8 mouse cellular contexts compared by ENCODE assay signal in the genomic region with DNA sequence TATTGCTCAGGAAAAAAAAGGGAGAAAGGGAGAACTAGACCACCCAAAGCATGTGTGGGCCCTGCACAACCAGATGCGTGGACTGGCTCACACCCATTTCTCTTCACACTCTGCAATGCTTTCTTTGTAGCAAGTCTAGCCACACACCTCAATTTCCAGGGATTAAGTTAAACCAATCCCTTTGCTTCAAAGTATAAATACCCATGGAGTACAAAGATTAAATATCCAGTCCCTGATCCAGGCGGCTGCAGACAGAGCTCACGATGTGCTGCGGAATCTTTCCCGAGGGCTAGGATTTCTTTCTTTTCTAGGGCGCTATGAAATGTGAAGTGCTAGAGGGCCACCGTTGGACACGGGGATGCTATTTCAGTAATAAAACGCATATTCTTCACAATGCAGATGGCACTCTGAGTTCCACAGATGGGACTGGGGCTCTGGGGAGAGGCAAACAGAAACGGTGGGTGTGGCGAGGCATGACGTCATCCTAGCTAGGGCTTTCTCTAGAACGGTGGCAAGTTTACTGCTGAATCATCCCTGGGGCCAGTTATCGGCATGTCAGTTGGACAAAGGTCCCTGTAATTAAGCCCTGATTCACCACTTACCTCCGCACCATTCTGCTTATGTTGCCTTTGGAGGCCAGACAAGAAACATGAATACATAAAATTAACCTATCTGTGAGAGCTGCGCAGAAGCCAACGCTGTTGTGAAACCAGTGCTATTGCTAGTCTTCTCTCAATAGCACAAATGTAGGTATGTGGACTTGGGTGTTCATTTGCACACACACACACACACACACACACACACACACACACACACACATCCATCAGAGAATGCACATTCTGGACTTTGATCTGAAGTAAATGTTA. TPM values are rescaled to one million over a fixed set of nuclear protein-coding genes. Genes with fewer than 3 reads are reported as not detected.
DNase-seq lines count a peak whose midpoint lies in the region; ATAC-seq and TF ChIP-seq lines count a peak whose summit lies in the region.

No protein-coding gene starts in this region.

- no peak overlapping the region for H3K27ac ChIP-seq in lung, embryonic 16.5 days (ENCODE audit: low read length)
- H3K27ac ChIP-seq in hindbrain, embryonic 16.5 days (ENCODE audit: low read depth, low read length) = peak overlapping the region; percentile 59
- H3K27ac ChIP-seq in midbrain, embryonic 11.5 days (ENCODE audit: low read depth, low read length) = no peak overlapping the region

- H3K4me2 ChIP-seq in lung, embryonic 16.5 days (ENCODE audit: low read depth, low read length) = peak overlapping the region; percentile 8; the same call in 1 of the 2 replicates
- H3K4me2 ChIP-seq in hindbrain, embryonic 16.5 days (ENCODE audit: low read length) = 0 out of 2 replicates have a peak overlapping the region, but pooled peaks have one; percentile 16
- H3K4me2 ChIP-seq in midbrain, embryonic 11.5 days = no peak overlapping the region

- H3K4me1 ChIP-seq in lung, embryonic 16.5 days (replicated peaks; ENCODE audit: control insufficient read depth, insufficient read depth, low read length) = no peaks in the 10 kb centered on the region; the same call in 1 of the 2 replicates
- no peaks in the 10 kb centered on the region for H3K4me1 ChIP-seq in lung, adult 2 months (ENCODE audit: control insufficient read depth, insufficient read depth, low read length)
- H3K4me1 ChIP-seq in hindbrain, embryonic 16.5 days (ENCODE audit: control insufficient read depth, insufficient read depth, low read depth, low read length) = peaks cover 4% of the 10 kb centered on the region
- H3K4me1 ChIP-seq in midbrain, embryonic 11.5 days (ENCODE audit: control insufficient read depth, insufficient read depth, low read length) = no peaks in the 10 kb centered on the region

- no peaks in the 10 kb centered on the region; the same call in 1 of the 2 replicates for H3K9me3 ChIP-seq in lung, embryonic 16.5 days (ENCODE audit: control insufficient read depth, low read length)
- no peaks in the 10 kb centered on the region for H3K9me3 ChIP-seq in hindbrain, embryonic 16.5 days (ENCODE audit: control insufficient read depth, low read length)
- H3K9me3 ChIP-seq in midbrain, embryonic 11.5 days (ENCODE audit: control insufficient read depth, low read length) = no peaks in the 10 kb centered on the region

- no peak overlapping the region for H3K4me3 ChIP-seq in lung, embryonic 16.5 days (ENCODE audit: low read length)
- H3K4me3 ChIP-seq in lung, adult 2 months (replicated peaks; ENCODE audit: extremely low read depth, low read depth, low read length) = no peak overlapping the region
- no peak overlapping the region for H3K4me3 ChIP-seq in hindbrain, embryonic 16.5 days (ENCODE audit: low read length)
- H3K4me3 ChIP-seq in midbrain, embryonic 11.5 days (ENCODE audit: low read depth, low read length) = no peak overlapping the region

- TF ChIP-seq CTCF in lung, adult 2 months (IDR thresholded peaks at IDR 0.05; ENCODE audit: insufficient read depth, low read length) = no peak

- no peaks in the 10 kb centered on the region for H3K27me3 ChIP-seq in lung, embryonic 16.5 days (ENCODE audit: control insufficient read depth, insufficient read depth, low read depth, low read length)
- no peaks in the 10 kb centered on the region for H3K27me3 ChIP-seq in hindbrain, embryonic 16.5 days (replicated peaks; ENCODE audit: control insufficient read depth, insufficient read depth, low read length)
- H3K27me3 ChIP-seq in midbrain, embryonic 11.5 days (ENCODE audit: control insufficient read depth, insufficient read depth, low read length) = no peaks in the 10 kb centered on the region

- WGBS in lung, embryonic 16.5 days = 50% methylated on average over 17 of the region's 17 CpGs
- 58% methylated on average over 17 of the region's 17 CpGs for WGBS in lung, adult 2 months
- WGBS in hindbrain, embryonic 16.5 days = 55% methylated on average over 17 of the region's 17 CpGs
- 75% methylated on average over 17 of the region's 17 CpGs for WGBS in midbrain, embryonic 11.5 days

- DNase-seq in lung, adult 2 months = no peak
- DNase-seq in cerebellum, adult 18-20 months = peak; percentile 85 to 93
- DNase-seq in frontal cortex, postnatal 14 days (ENCODE audit: low spot score in 2 of 2) = peak; percentile 75 to 79
- DNase-seq in layer of hippocampus, postnatal 36 days = peak; percentile 82 to 84
- peak; percentile 86 for DNase-seq in midbrain, embryonic 11.5 days (ENCODE audit: low spot score, missing footprints)
- peak; percentile 35 for DNase-seq in urinary bladder, adult 2 months (ENCODE audit: low spot score)

- H3K9ac ChIP-seq in lung, embryonic 16.5 days (ENCODE audit: low read length) = no peak overlapping the region
- H3K9ac ChIP-seq in hindbrain, embryonic 16.5 days (ENCODE audit: low read depth, low read length) = peak overlapping the region; percentile 33; the same call in 1 of the 2 replicates
- H3K9ac ChIP-seq in midbrain, embryonic 11.5 days (ENCODE audit: low read length) = no peak overlapping the region

- no peak for ATAC-seq in lung, embryonic 16.5 days (ENCODE audit: low read depth)
- peak; percentile 47; the same call in 1 of the 2 replicates for ATAC-seq in hindbrain, embryonic 16.5 days
- ATAC-seq in midbrain, embryonic 11.5 days (ENCODE audit: low FRiP score) = peak; percentile 42; the same call in 1 of the 2 replicates

- no peak for TF ChIP-seq POLR2A in lung, adult 2 months (IDR thresholded peaks at IDR 0.05; ENCODE audit: borderline replicate concordance, extremely low read depth, low read depth, low read length)

- no peaks in the 10 kb centered on the region for H3K36me3 ChIP-seq in lung, embryonic 16.5 days (ENCODE audit: control insufficient read depth, insufficient read depth, low read length)
- H3K36me3 ChIP-seq in hindbrain, embryonic 16.5 days (ENCODE audit: control insufficient read depth, insufficient read depth, low read length) = no peaks in the 10 kb centered on the region
- H3K36me3 ChIP-seq in midbrain, embryonic 11.5 days (ENCODE audit: control insufficient read depth, insufficient read depth, low read length) = no peaks in the 10 kb centered on the region

RNA-seq across cellular contexts. Expression of a gene that starts 47.3 kb away (rescaled TPM):
- 415 and 452 TPM in 2 replicates for polyA plus RNA-seq in lung, embryonic 16.5 days (2015; fragmentation: Nextera tagmentation; extraction: Ambion mirVana)
- polyA plus RNA-seq in lung, adult 2 months (2012; rRNA removed) = 25.4 and 27.1 TPM in 2 replicates
- 433 and 435 TPM in 2 replicates for polyA plus RNA-seq in hindbrain, embryonic 16.5 days (2015; fragmentation: Nextera tagmentation; extraction: Ambion mirVana)
- 100 to 1,000 TPM; 262 to 279 TPM for total RNA-seq in layer of hippocampus, postnatal 36 days (2021)
- 423 and 440 TPM in 2 replicates for polyA plus RNA-seq in midbrain, embryonic 11.5 days (2014; fragmentation: Nextera tagmentation; extraction: Ambion mirVana)
- 97.1 and 100 TPM in 2 replicates for polyA plus RNA-seq in urinary bladder, adult 2 months (2012; rRNA removed)
